Mouse (Mus musculus): ENCODE data around the gene Elf4.

- TF ChIP-seq CTCF (IDR thresholded peaks at IDR 0.05; ENCODE audit: control insufficient read depth, insufficient read depth, insufficient replicate concordance, low read depth, low read length) (no peak), POLR2A (IDR thresholded peaks at IDR 0.05; ENCODE audit: control insufficient read depth, low read depth, low read length) (no peak)
Observed at GRCm38 (mm10) chrX:48410388-48410776, 52.5 kb downstream of the Elf4 start.

All from testis, adult 2 months (tissue).